Mouse (Mus musculus) telencephalon, adult 2 months (tissue): Measurements from ENCODE around the gene Pnmal2.
"Not testable (repeated sequence)": the region's sequence is repeated elsewhere in the genome, so short reads cannot be mapped to it uniquely, and the experiment has no call there.

ENCODE experiments used
- DNase-seq: peaks from one replicate; pipeline ENCODE4 v3.0.0-alpha.2; 2011; ENCODE audit warnings: low read depth, low spot score

Pnmal2 gene

DNA sequence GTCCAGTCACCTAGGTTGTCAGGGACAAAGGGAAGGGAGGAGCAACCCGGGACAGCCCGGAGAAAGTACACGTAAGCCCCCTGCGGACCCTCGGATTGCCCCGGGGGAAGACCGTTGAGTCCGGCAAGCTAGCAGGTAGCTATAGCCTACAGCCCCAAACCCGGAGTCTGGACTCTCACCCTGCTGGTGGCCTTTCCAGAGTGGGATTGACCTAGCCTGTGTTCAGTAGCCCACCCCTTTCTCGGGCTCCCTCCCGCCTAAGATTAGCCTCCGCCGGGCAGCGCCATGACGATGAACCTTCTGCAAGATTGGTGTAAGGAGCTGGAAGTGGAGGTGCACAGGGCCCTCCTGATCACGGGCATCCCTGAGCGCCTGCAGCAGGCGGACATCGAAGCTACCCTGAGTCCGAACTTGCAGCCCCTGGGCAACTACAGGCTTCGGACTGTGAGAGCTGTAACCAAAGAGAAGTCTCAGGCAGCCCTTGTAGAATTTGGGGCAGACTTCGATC, 380 bp downstream of the Pnmal2 start:
- no peak for DNase-seq

DNA sequence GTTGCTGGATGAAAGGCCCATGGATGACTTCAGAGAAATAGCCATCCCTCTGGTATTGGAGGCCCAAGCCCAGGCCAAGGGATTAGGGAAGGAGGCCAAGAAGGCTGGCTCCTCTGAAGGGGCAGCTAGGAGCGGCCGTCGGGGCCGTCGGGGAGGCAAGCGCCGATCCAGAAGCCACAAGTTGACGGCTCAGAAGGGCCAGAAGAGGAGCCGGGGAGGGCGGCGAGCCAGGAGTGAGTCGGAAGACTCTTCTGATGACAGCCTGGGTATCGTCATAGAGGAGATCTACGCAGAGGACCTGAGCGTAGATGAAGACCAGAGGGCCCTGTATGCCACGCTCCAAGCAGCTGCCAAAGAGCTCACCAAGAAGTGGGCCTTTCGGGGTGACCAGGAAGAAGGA, 937 bp downstream of the Pnmal2 start:
- no peak for DNase-seq

DNA sequence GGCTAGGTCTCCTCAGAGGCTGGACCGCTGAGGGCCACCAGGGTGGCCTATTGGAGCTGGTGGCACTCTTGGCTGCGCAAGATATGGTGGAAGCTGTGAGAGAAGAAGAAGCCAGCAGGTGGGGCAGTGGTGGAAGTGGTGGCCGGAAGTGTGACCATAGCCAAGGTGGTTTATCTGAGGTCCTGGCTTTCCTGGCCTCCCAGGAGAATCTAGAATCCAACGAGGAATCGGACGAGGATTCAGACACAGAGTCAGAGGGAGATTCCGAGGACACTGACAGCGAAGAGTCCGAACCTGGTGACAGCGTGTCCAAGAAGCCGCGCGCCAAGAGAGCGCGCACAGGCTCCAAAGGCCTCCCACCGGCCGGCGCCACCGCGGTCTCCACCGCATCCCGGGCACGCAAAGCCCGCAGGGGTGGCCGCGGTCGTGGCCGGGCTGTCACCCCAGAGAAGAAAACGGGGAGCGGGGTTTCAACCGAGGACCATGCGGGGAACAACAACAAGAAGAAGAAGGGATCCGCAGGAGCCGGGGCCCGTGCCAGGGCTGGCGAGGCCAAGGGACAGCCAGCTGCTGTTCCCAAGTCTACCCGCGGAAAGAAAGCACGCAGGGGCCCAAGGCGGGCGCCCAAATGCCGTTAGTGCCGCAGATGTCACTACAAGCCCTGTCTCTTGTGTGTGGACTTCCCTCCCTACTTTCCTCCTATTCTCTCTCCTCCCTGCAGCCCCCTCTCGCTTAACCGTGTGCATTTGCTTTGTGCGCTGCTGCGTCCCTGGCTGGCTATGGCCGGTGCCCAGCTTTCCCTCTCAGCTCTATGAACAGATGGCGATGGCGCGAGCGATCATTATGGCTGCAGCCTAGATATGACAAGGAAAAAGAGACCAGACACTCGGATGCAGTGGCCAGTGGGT, 2.2 kb downstream of the Pnmal2 start:
- DNase-seq = no peak

DNA sequence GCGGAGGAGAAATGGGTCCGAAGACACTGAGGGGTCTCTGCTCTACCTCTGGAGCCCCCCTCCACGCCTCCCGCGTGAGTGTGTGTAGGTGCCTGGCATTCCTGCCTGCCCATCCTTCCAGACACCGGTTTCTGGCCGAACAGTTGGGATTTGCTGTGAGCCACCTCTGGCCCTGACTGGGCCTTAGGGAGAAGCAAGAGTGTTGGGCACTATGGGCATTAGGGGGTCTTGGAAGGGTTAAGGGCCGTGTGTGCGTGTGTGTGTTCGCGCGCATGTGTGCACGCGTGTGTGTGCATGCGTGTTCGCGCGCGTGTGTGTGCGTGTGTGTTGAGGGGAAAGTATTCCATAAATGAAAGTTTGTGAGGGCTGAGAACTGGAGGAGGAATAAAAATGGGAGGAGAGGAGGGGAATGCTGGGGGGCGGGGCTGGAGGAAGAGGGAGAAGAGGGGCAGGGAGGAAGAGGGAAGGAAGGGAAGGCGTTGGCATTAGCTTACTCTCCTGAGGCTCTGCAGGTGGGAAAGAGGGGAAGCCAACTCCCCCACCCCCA, 2.9 kb downstream of the Pnmal2 start:
- DNase-seq = no peak

DNA sequence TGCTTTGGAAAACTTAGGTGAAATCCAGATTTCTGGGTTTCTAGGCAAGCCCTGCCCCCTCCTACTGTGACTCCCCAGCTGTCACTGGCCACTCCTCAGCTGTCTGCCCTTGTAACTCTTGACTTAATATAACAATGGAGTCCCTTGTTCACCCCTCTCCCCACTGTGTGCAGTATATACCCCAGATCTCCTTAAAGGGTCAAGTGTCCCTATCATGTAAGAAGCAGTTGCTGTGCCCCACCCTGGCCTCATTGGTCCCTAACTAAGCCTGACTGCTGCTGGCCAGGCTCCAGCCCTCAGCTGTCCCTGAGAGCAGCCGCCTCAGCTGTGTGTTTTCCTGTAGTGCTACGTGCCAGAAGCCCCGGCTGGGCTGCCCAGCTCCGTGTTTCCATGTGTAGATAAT, 3.5 kb downstream of the Pnmal2 start:
- no peak for DNase-seq

DNA sequence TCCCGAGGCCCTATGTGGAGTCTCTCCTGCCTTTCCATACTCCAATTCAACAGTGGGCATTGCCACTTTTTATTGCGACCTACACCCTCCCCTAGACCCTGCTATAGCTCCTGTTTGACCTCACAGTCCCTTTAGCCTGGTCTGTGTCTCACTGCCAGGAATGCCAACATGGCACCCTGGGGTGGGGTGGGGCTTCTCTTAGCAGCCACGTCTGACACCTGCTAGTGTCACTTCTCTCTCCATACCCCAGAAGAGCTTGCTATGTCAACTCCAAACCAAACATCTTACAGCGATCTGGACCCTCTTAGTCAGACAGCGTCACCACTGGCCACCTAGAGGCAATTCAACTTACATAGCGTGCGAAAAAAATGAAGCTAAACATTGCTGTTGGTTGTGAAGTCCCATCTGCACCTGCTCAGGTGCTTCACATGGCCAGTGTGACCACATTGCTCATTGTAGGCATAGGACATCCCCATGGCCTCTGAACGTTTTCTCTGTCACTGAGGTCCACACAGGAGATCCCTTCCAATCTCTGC, 4.5 kb downstream of the Pnmal2 start:
- no peak for DNase-seq

DNA sequence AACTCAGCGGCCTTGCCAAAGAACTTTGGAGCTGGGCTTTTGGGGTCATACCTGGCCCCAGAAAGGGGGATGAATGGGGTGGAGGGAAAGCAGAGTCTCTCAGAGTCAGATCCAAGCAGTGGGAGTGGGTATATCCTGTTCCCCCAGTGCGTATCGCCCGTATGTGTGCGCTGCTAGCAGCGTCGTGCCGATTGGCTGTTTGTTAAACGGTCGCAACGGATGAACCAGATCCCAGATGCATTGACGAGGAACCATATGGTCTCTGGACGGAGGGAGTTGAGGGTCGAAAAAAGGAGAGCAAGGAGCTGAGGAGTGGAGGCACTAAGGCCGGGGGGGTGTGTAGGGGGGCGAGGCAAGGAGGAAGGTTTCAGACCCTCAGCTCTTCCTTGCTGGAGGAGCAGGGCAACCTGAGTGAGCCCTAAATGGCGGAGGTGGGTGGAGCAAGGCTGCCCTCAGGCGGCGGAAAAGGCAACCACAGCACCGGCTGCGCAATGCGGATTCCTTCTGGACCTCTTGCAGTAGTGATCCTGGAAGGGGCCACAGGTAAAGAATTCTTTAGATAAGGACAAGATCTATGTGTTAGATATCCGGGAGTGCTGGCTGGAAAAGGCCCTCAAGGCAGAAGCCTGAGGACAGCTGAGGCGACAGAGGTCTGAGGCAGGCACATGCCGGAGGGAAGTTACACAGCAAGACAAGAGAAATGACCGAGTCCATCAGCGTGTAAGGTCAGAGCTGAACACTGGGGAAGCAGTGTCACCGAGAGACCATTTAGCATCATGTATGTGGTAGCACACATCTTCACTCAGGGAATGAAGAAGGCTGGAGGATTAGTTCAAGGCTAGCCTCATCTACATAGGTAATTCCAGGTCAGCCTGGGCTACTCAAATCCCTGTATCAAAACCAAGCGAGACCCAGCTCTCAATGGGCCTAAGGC, 5.7 kb downstream of the Pnmal2 start:
- peak; percentile 73 for DNase-seq

DNA sequence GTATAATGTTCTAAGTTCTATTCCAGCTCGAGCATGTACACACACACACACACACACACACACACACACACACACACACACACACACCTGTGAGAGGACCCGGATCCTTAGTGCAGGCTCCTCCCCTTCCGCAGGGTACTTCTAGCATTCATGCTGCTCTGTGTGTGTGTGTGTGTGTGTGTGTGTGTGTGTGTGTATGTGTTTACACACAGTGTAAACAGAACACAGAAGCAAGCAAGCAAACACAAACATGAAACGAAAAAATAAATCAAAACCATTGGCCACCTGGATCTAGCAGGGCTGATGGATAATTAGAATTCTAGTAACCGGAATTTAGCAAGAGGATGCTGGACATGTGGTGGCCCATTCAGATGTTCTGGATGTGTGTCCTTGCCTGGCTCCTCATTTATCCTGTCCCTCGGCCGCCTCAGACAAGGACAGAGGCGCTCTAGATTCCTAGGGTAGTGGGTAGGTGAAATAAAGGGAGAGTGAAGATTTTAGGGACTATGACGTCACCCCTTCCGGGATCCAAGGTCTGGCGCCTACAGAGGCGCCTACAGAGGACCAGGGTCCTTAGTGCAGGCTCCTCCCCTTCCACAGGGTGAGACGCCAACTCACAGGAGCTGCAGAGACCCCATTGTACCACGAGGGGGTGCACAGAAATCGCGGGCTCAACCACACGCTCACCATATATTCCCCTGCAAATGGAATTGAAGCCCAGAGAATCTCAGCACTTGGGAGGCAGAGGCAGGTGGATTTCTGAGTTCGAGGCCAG, 6.6 kb downstream of the Pnmal2 start:
- DNase-seq = peak; percentile 62

DNA sequence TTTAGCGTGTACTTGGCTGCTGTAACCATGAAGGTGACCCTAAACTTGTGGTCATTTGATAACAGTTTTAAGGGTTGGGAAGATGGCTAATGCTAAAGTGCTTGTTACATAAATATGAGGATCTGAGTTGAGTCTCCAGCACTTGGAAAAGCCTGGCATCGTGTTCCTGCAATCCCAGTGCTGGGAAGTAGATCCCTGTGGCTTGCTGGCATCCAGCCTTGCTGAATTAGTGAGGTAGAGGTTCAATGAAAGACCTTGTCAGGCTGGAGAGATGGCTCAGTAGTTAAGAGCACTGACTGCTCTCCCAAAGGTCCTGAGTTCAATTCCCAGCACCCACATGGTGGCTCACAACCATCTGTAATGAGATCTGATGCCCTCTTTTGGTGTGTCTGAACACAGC, 9.3 kb downstream of the Pnmal2 start:
- DNase-seq = not testable (repeated sequence)

DNA sequence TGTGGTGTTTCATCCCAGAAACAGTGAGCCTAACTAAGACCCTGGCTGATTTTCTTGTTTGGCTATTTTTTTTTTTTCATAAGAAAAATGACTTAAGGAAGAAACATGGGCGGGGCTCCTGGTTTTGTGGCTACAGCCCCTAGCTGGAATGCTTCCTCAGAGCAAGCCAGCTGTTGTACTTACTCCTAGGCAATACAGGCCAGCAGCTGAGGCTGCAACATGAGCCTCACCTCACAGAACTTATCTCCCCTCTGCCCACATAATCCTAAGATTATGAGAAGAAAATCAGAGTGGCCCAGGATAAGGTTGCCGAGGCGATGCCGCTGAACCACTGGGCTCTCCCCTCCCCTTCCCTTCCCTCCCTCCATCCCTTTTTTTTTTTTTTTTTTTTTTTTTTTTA, 11.2 kb downstream of the Pnmal2 start:
- no peak for DNase-seq

DNA sequence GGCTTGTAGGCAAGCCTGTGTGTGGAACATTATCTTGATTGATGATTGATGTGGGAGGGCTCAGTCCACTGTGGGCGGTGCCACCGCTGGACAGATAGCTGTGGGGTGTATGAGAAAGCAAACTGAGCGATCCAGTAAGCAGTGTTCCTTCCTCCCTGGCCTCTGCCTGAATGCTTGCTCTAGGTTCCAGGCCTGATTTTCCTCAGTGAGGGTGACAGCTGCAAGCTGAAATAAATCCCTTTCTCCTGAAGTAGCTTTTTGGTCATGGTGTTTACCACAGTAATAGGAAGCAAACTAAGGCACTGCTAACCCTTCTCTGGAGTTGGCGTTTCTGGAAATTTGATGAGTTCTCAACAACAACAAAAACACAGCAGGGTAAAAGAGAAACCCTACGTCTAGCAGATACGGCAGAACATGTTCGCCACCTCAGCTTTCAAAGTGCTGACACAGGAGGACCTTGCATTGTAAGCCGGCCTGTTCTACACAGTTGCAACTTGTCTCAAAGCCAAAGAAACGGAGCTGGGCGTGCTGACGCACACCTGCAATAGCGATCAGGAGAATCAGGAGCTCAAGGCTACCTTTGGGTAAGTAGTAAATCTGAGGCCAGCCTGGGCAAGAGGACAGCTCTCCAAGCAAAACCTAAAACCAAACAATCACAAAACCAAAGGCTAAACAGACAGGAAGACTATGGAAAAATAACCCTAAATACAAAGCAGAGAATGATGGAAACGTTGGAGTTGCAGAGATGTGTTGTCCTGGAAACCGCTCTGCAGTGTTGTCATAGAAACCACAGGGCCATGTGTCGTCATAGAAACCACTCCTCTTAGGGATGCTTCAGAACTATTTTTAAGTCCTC, 12.2 kb downstream of the Pnmal2 start:
- DNase-seq = peak; percentile 93

DNA sequence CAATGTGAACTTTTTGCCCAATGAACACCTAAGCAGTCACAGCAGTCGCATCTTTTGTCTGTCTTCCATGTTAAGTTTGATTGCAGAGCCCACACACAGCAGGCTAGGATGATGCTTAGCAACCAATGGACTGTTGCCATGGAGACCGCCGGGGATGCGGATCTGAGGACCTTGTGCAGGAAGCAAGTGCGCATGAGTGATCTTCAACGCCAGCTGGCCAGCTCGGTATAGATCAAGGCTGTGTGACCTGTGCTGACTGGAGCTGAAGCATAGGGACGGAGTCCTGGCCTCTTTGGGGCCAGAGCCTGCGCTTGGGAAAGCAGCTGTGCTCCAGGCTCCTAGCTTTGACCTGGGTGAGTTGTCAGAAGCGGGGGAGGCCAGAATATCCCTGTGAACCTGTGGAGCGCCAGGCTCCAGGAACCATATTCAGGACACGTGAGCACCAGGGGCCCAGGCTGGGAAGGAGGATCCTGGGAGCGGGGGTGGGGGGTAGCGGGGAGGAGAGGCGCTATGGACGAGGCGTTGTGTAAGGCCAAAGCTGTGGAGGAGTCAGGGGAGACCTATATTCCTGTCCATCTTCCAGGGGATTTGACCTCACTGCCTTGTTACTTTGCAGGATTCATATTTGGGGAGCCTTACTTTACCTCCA, 15.2 kb downstream of the Pnmal2 start, which contains the start of gene Pnmal1:
Pnmal1 (plus strand) TSS at position 141 of the 649 bp plus-strand sequence.
- peak; percentile 97 for DNase-seq

DNA sequence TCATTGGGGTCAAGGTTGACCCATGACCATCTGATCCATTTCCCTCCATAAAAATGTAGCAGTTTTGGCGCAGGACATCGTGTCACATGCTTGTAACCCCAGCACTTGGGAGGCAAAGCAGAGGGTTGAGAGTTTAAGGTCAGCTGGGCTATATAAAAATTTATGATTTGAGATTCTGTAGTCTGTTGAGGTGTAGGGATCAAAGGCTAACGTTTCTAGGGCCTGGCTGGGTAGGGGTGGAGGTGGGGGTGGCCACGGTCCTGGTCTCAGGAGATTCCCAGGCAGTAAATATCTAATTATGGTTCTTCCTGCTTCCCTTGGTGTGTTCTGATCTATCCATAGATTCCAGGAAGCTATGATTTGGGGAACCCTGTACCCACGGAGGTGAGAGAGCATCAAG, 17.2 kb downstream of the Pnmal2 start:
- DNase-seq = no peak

DNA sequence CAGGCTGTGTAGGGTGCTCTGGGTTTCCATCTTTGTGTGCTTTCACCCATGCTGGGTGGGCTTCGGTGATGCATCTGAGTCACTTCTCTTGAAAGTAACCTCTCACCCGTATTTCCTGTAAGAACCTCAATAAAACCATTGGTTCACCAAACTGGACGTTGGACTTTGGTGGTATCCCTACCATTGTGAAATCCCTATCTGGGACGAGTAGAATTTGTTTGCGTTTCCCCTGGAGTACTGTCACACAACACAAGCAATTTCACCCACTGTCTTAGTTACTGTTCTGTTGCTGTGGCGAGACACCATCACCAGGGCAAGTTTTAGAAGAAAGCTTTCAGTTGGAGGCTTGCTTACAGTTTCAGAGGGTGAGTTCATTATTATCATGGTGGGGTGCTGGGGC, 23.9 kb downstream of the Pnmal2 start:
- no peak for DNase-seq

DNA sequence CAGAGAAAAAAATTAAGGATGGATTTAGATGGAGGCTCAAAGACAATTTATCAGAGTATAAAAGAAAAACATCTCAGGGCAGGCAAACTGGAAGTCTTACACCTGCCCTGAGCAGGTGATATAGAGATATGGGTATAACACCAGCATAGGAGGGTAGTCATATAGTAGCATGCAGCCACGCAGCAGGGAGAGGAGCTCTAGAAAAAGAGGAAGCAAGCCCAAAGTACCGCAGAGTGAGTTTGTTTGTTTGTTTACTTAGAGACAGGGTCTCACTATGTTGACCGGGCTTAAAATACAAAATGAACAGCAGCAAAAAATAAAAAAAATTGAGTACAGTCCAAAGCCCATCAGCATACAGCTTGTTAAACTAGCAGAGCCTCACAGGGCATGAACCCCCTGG, 26.7 kb downstream of the Pnmal2 start:
- DNase-seq = no peak

DNA sequence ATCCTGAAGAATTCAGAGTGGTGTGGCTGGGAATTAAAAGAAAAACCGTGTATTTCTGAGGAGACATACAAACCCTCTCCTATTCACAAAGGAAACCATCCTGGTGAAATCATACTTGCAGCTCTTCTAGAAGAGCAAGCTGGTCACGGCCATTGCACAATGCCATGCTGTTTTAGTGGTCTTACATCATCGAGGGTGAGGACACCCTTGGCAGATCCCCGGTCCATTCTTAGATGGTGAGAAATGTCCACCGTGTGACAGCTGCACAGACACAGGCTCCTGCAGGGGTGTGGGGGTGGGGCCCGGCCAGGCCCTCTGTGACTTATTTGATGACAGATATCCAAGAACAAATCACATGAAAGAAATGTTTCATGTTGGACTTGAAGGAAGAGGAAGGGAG, 29.5 kb downstream of the Pnmal2 start:
- DNase-seq = peak; percentile 71

DNA sequence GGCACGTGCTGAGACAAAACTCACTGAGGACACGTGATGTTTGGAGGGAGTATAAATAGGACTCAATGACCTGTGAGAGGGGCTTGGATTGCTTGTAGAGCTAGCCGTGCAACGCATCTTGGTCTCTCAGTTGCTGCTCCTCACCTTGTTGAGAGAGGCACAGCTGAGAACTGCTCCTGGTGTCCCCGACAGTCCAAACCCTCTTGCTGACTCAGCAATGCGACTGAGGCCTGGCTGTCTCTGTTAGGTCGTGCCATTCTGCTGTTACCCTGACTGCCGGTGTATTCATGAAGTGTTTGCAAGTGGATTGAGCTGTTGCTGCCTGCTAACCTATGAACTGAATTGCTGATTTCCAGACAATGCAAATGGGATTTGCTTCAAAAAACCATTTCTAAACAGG, 31.8 kb downstream of the Pnmal2 start:
- DNase-seq = no peak

DNA sequence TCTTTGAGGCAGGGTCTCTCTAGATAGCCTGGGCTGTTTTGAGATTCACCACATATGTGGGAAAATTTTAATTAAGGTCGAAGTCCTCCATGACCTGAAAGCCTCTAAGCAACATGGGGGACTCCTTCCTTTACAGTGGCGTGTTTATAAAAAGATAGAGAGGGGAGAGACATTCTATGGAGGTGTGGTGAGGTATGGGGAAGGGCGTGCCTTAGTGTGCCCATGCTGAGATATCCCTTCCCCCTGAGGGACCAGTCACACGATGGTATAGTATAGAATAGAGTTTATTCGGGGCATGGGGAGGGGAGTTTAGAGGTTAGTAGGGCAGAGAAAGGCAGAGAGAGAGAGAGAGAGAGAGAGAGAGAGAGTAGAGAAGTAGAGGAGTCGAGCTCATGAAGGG, 33.7 kb downstream of the Pnmal2 start:
- DNase-seq = no peak

DNA sequence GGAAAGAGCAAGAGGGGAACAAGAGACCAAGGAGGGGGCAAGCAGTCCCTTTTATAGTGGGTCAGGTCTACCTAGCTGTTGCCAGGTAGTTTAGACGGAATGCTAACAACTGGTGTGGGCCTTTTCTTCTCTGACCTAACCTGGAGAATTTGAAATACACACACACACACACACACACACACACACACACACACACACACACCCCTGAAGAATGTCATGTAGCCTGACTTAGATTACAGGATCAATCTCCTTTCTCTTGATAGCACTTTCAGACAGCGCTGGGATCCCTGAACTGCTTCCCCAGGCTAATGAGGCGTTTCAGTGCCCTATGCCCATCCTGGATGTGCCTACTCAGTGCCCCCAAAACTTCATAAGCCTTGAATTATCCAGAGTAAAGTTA, 34.1 kb downstream of the Pnmal2 start:
- DNase-seq = no peak
